Mouse (Mus musculus) stomach, embryonic 14.5 days (tissue): Measurements from ENCODE around the gene Gk. TPM values are rescaled to one million over a fixed set of nuclear protein-coding genes. Genes with fewer than 3 reads are reported as not detected.
A peak's percentile ranks its signal among the peaks of the same experiment; 100 is the strongest.

Experiments
- ATAC-seq: fragments of 200-750 bp; cut with Nextera tagmentation; 2 replicates; pipeline ENCODE4 v1.8.0; 2017; ENCODE audit warnings: low read depth, moderate TSS enrichment; ENCODE audit not compliant: insufficient number of reproducible peaks, insufficient read depth, low FRiP score
- H3K27ac ChIP-seq: fragments of 300-500 bp; sonication (generic); 2 replicates; pipeline ENCODE4 v1.5.1; 2014; ENCODE audit warnings: mild to moderate bottlenecking, low read length, moderate library complexity, mixed read lengths
- H3K27me3 ChIP-seq: fragments of 300-500 bp; sonication (generic); 2 replicates; pipeline ENCODE4 v1.6.1; 2014; ENCODE audit warnings: low read length, control low read depth, mixed read lengths; ENCODE audit not compliant: control insufficient read depth, insufficient read depth
- H3K36me3 ChIP-seq: fragments of 300-500 bp; sonication (generic); 2 replicates; pipeline ENCODE4 v1.6.1; 2014; ENCODE audit warnings: mild to moderate bottlenecking, control low read depth, low read length, moderate library complexity, mixed read lengths; ENCODE audit not compliant: control insufficient read depth, insufficient read depth
- H3K4me1 ChIP-seq: fragments of 300-500 bp; sonication (generic); 2 replicates; pipeline ENCODE4 v1.6.1; 2014; ENCODE audit warnings: low read length, control low read depth, mixed read lengths; ENCODE audit not compliant: control insufficient read depth, insufficient read depth
- H3K4me2 ChIP-seq: fragments of 300-500 bp; sonication (generic); replicated peaks from 2 replicates; pipeline ENCODE4 v1.6.1; 2014; ENCODE audit warnings: low read depth, low read length, control low read depth
- H3K4me3 ChIP-seq: fragments of 300-500 bp; sonication (generic); 2 replicates; pipeline ENCODE4 v1.5.1; 2014; ENCODE audit warnings: low read depth, low read length, control low read depth
- H3K9ac ChIP-seq: fragments of 300-500 bp; sonication (generic); replicated peaks from 2 replicates; pipeline ENCODE4 v1.6.1; 2014; ENCODE audit warnings: low read depth, mild to moderate bottlenecking, control low read depth, low read length, moderate library complexity, mixed read lengths
- H3K9me3 ChIP-seq: fragments of 300-500 bp; sonication (generic); 2 replicates; pipeline ENCODE4 v1.6.1; 2016; ENCODE audit warnings: low read depth, low read length, control low read depth; ENCODE audit not compliant: control insufficient read depth
- WGBS: fragments of 180-500 bp; shearing (Covaris S2); extraction: QIAGEN DNeasy Blood & Tissue Kit; methylation state at CpG from one replicate; pipeline ENCODE4 v1.1.7; 2014; 5-methylcytosine and 5-hydroxymethylcytosine counted together
- polyA plus RNA-seq: library from polyadenylated mRNA; unstranded; fragments of >200 nt; fragmentation: Nextera tagmentation; extraction: Ambion mirVana; gene quantifications from 2 replicates; pipeline ENCODE4 v1.2.1, GENCODE M21; 2014

Gk gene
- 11.2 and 11.5 TPM in 2 replicates for polyA plus RNA-seq

- Histone ChIP-seq H3K4me3 (peak within 1 kb of the TSS; percentile 41), H3K4me1 (no peaks in the 10 kb centered on the region), H3K4me2 (peak within 1 kb of the TSS; percentile 53), H3K27me3 (no peaks in the 10 kb centered on the region), H3K36me3 (no peaks in the 10 kb centered on the region), H3K27ac (peak within 1 kb of the TSS; percentile 77; the same call in 1 of the 2 replicates), H3K9ac (peak within 1 kb of the TSS; percentile 38; the same call in 1 of the 2 replicates), H3K9me3 (no peaks in the 10 kb centered on the region)
- WGBS: 22% methylated on average over 36 of the region's 45 CpGs
- peak; percentile 98 for ATAC-seq
Measured at GRCm38 (mm10) chrX:85776544-85777087, at the start of gene Gk. TSS of gene Gk (minus strand) at chrX:85776819.

- H3K27ac ChIP-seq: no peak overlapping the region
- H3K27me3 ChIP-seq: no peaks in the 10 kb centered on the region
- no peak overlapping the region for H3K4me3 ChIP-seq
- no peak overlapping the region for H3K9ac ChIP-seq
- ATAC-seq: no peak
- no peak overlapping the region for H3K4me2 ChIP-seq
- H3K36me3 ChIP-seq: no peaks in the 10 kb centered on the region
- 56% methylated on average over 4 of the region's 4 CpGs for WGBS
- no peaks in the 10 kb centered on the region for H3K4me1 ChIP-seq
- no peaks in the 10 kb centered on the region for H3K9me3 ChIP-seq
Measured at GRCm38 (mm10) chrX:85804706-85805376, 28.2 kb upstream of the Gk start.

- Histone ChIP-seq H3K9ac (no peak overlapping the region), H3K4me2 (no peak overlapping the region), H3K4me3 (no peak overlapping the region), H3K4me1 (no peaks in the 10 kb centered on the region), H3K9me3 (no peaks in the 10 kb centered on the region), H3K36me3 (no peaks in the 10 kb centered on the region), H3K27ac (no peak overlapping the region), H3K27me3 (no peaks in the 10 kb centered on the region)
- no peak for ATAC-seq
Measured at GRCm38 (mm10) chrX:85803006-85803405, 26.4 kb upstream of the Gk start.

GRCm38 (mm10) chrX:85797449-85797848 lies 20.8 kb upstream of the Gk start:
- no peaks in the 10 kb centered on the region for H3K4me1 ChIP-seq
- no peak overlapping the region for H3K4me3 ChIP-seq
- H3K4me2 ChIP-seq: no peak overlapping the region
- no peaks in the 10 kb centered on the region for H3K36me3 ChIP-seq
- H3K27ac ChIP-seq: no peak overlapping the region
- no peak overlapping the region for H3K9ac ChIP-seq
- no peak for ATAC-seq
- H3K9me3 ChIP-seq: no peaks in the 10 kb centered on the region
- WGBS: 84% methylated on average over 2 of the region's 2 CpGs
- no peaks in the 10 kb centered on the region for H3K27me3 ChIP-seq

GRCm38 (mm10) chrX:85778346-85778745 lies 1.7 kb upstream of the Gk start:
- H3K9ac ChIP-seq: no peak overlapping the region
- no peak overlapping the region for H3K4me2 ChIP-seq
- no peaks in the 10 kb centered on the region for H3K9me3 ChIP-seq
- H3K36me3 ChIP-seq: no peaks in the 10 kb centered on the region
- no peak for ATAC-seq
- WGBS: 77% methylated on average over 3 of the region's 3 CpGs
- H3K4me1 ChIP-seq: no peaks in the 10 kb centered on the region
- no peak overlapping the region for H3K27ac ChIP-seq
- no peaks in the 10 kb centered on the region for H3K27me3 ChIP-seq
- no peak overlapping the region for H3K4me3 ChIP-seq

GRCm38 (mm10) chrX:85777141-85777540 lies 522 bp upstream of the Gk start:
- Histone ChIP-seq H3K27me3 (no peaks in the 10 kb centered on the region), H3K36me3 (no peaks in the 10 kb centered on the region), H3K4me2 (peak overlapping the region; percentile 37), H3K4me3 (peak overlapping the region; percentile 41), H3K4me1 (no peaks in the 10 kb centered on the region), H3K9ac (peak overlapping the region; percentile 38; the same call in 1 of the 2 replicates), H3K27ac (peak overlapping the region; percentile 77; the same call in 1 of the 2 replicates), H3K9me3 (no peaks in the 10 kb centered on the region)
- 20% methylated on average over 17 of the region's 17 CpGs for WGBS
- peak; percentile 54 for ATAC-seq

GRCm38 (mm10) chrX:85775879-85776543 lies 608 bp downstream of the Gk start:
- Histone ChIP-seq H3K36me3 (no peaks in the 10 kb centered on the region), H3K27ac (no peak overlapping the region), H3K4me1 (no peaks in the 10 kb centered on the region), H3K4me3 (peak overlapping the region; percentile 41), H3K4me2 (peak overlapping the region; percentile 53), H3K9me3 (no peaks in the 10 kb centered on the region), H3K27me3 (no peaks in the 10 kb centered on the region), H3K9ac (peak overlapping the region; percentile 28; the same call in 1 of the 2 replicates)
- no peak for ATAC-seq
- whole genome bisulfite sequencing: 20% methylated on average over 22 of the region's 22 CpGs

GRCm38 (mm10) chrX:85771303-85771702 lies 5.3 kb downstream of the Gk start:
- Histone ChIP-seq H3K9me3 (no peaks in the 10 kb centered on the region), H3K4me3 (no peak overlapping the region), H3K4me1 (no peaks in the 10 kb centered on the region), H3K36me3 (no peaks in the 10 kb centered on the region), H3K27me3 (no peaks in the 10 kb centered on the region), H3K4me2 (no peak overlapping the region), H3K9ac (no peak overlapping the region), H3K27ac (no peak overlapping the region)
- ATAC-seq: no peak
- WGBS: 75% methylated on average over 3 of the region's 3 CpGs
